In genomic region chr6:36875926-36876325, GRCm38 (mm10) we compare ENCODE assay signal across 17 mouse cellular contexts.
A peak's percentile ranks its signal among the peaks of the same experiment; 100 is the strongest.
DNase-seq lines count a peak whose midpoint lies in the region; ATAC-seq and TF ChIP-seq lines count a peak whose summit lies in the region.
"Had no signal": no experiment of that assay in that cellular context is flagged by ENCODE, and none has a peak within 500 bp of the region (broad histone marks: within the 10 kb centered on the region; RNA-seq: fewer than 3 reads in every experiment).

No protein-coding gene starts in this region.

- DNase-seq in adrenal gland, adult 2 months = peak; percentile 59
- DNase-seq in adrenal gland, postnatal 25 days = no peak
- peak; percentile 39 for DNase-seq in heart, postnatal 0 days (ENCODE audit: low spot score)
- DNase-seq in heart, adult 9 months (ENCODE audit: low spot score in 2 of 2) = no peak
- peak; percentile 87 for DNase-seq in NIH3T3 (ENCODE audit: low read depth)
- DNase-seq in right cerebral cortex, postnatal 25 days = no peak
- DNase-seq: cerebellum, postnatal 10 days; gastrocnemius, postnatal 25 days; kidney, postnatal 36 days; thymus, adult 18-20 months had no signal

- no peak for TF ChIP-seq CTCF in heart, postnatal 0 days (IDR thresholded peaks at IDR 0.05; ENCODE audit: low read depth)

- peak; percentile 77 for ATAC-seq in heart, postnatal 0 days (ENCODE audit: insufficient read depth, low read depth)
- peak; percentile 81; the same call in 1 of the 2 replicates for ATAC-seq in lung, embryonic 16.5 days (ENCODE audit: low read depth)
- no peak for ATAC-seq in frontal cortex, adult (ENCODE audit: low TSS enrichment)
- ATAC-seq: intestine, postnatal 0 days had no signal

- H3K4me1 ChIP-seq in heart, postnatal 0 days (ENCODE audit: control insufficient read depth, insufficient read depth) = peaks cover 8% of the 10 kb centered on the region; the same call in 1 of the 2 replicates
- H3K4me1 ChIP-seq in lung, embryonic 16.5 days (replicated peaks; ENCODE audit: control insufficient read depth, insufficient read depth, low read length) = peaks cover 3% of the 10 kb centered on the region; the same call in 1 of the 2 replicates

- 45% methylated on average over 5 of the region's 5 CpGs for WGBS in heart, postnatal 0 days
- WGBS in lung, embryonic 16.5 days = 48% methylated on average over 5 of the region's 5 CpGs

- H3K36me3 ChIP-seq in heart, postnatal 0 days (replicated peaks; ENCODE audit: control insufficient read depth, insufficient read depth, low read length) = no peaks in the 10 kb centered on the region
- H3K36me3 ChIP-seq in lung, embryonic 16.5 days (ENCODE audit: control insufficient read depth, insufficient read depth, low read length) = no peaks in the 10 kb centered on the region
- H3K36me3 ChIP-seq: hindbrain, embryonic 12.5 days; limb, embryonic 15.5 days had no signal

- no peak overlapping the region for H3K27ac ChIP-seq in heart, postnatal 0 days (ENCODE audit: low read depth)
- no peak overlapping the region for H3K27ac ChIP-seq in lung, embryonic 16.5 days (ENCODE audit: low read length)
- H3K27ac ChIP-seq: hindbrain, embryonic 12.5 days; left cerebral cortex, adult 2 months; limb, embryonic 15.5 days had no signal

- H3K4me3 ChIP-seq in heart, postnatal 0 days (ENCODE audit: low read depth, low read length) = no peak overlapping the region
- no peak overlapping the region for H3K4me3 ChIP-seq in lung, embryonic 16.5 days (ENCODE audit: low read length)
- H3K4me3 ChIP-seq: hindbrain, embryonic 12.5 days; left cerebral cortex, adult 2 months; limb, embryonic 15.5 days had no signal

- H3K9me3 ChIP-seq in heart, postnatal 0 days (replicated peaks; ENCODE audit: control insufficient read depth, low read length) = no peaks in the 10 kb centered on the region
- no peaks in the 10 kb centered on the region for H3K9me3 ChIP-seq in lung, embryonic 16.5 days (ENCODE audit: control insufficient read depth, low read length)
- H3K9me3 ChIP-seq: hindbrain, embryonic 12.5 days; limb, embryonic 15.5 days had no signal

- no peaks in the 10 kb centered on the region for H3K27me3 ChIP-seq in heart, postnatal 0 days (ENCODE audit: control insufficient read depth, insufficient read depth, low read length)
- H3K27me3 ChIP-seq in lung, embryonic 16.5 days (ENCODE audit: control insufficient read depth, insufficient read depth, low read depth, low read length) = no peaks in the 10 kb centered on the region
- H3K27me3 ChIP-seq: hindbrain, embryonic 12.5 days; limb, embryonic 15.5 days had no signal

- no peak overlapping the region for H3K9ac ChIP-seq in heart, postnatal 0 days (replicated peaks; ENCODE audit: low read depth, low read length)
- H3K9ac ChIP-seq in lung, embryonic 16.5 days (ENCODE audit: low read length) = no peak overlapping the region
- H3K9ac ChIP-seq: hindbrain, embryonic 12.5 days; limb, embryonic 15.5 days had no signal

- H3K4me2 ChIP-seq in heart, postnatal 0 days (ENCODE audit: low read depth, low read length) = no peak overlapping the region
- H3K4me2 ChIP-seq in lung, embryonic 16.5 days (ENCODE audit: low read depth, low read length) = no peak overlapping the region
- H3K4me2 ChIP-seq: heart, embryonic 11.5 days; hindbrain, embryonic 12.5 days; limb, embryonic 15.5 days had no signal

- TF ChIP-seq EP300 in heart, postnatal 0 days (IDR thresholded peaks at IDR 0.05; ENCODE audit: low read depth) = no peak

Comparison
In these comparisons a context has a peak if more than half of its experiments do, and no peak if none do; other contexts are left out.
1. DNase-seq: peak in adrenal gland, adult 2 months (single experiment), heart, postnatal 0 days (single experiment) and NIH3T3 (single experiment); none in adrenal gland, postnatal 25 days (single experiment), heart, adult 9 months (0 of 2) and right cerebral cortex, postnatal 25 days (single experiment).